Mouse (Mus musculus) embryonic fibroblast, embryonic 13.5 days (primary cell): ENCODE results near the gene Pglyrp2. TPM values are rescaled to one million over a fixed set of nuclear protein-coding genes. Genes with fewer than 3 reads are reported as not detected.

ENCODE experiments used
- H3K27ac ChIP-seq: 2 replicates; pipeline ENCODE4 v1.5.1; 2012; ENCODE audit warnings: low read length, control low read depth, inconsistent platforms; ENCODE audit not compliant: insufficient read depth
- H3K4me1 ChIP-seq: 2 replicates; pipeline ENCODE4 v1.6.1; 2011; ENCODE audit warnings: low read length; ENCODE audit not compliant: control insufficient read depth, insufficient read depth
- H3K4me3 ChIP-seq: 2 replicates; pipeline ENCODE4 v1.5.1; 2011; ENCODE audit warnings: mild to moderate bottlenecking, control low read depth, low read length; ENCODE audit not compliant: insufficient read depth
- CTCF ChIP-seq: IDR thresholded peaks from 2 replicates; pipeline ENCODE4 v1.5.1; 2011; ENCODE audit warnings: mild to moderate bottlenecking, control low read depth, low read length, moderate library complexity, borderline replicate concordance; ENCODE audit not compliant: insufficient read depth
- POLR2A ChIP-seq: IDR thresholded peaks from 2 replicates; pipeline ENCODE4 v1.6.1; 2011; ENCODE audit warnings: low read depth, mild to moderate bottlenecking, control low read depth, low read length, moderate library complexity
- polyA plus RNA-seq: library from polyadenylated mRNA; stranded (reverse); fragments of >200 nt; gene quantifications from 2 replicates; pipeline ENCODE4 v1.2.4, GENCODE M21; 2011; ENCODE audit warnings: low read depth; ENCODE audit not compliant: missing spikeins, insufficient read length

Gene Pglyrp2
- polyA plus RNA-seq, 1 experiment: not detected

- Histone ChIP-seq H3K4me1 (no peaks in the 10 kb centered on the region), H3K27ac (no peak within 1 kb of the TSS), H3K4me3 (no peak within 1 kb of the TSS)
- no peak for TF ChIP-seq CTCF
- TF ChIP-seq POLR2A: no peak
Observed at GRCm38 (mm10) chr17:32403417-32403816, 20.6 kb downstream of the Pglyrp2 start, which contains the start of gene Rasal3. Gene Rasal3 (minus strand): TSS chr17:32403583.

- Histone ChIP-seq H3K4me1 (no peaks in the 10 kb centered on the region), H3K27ac (no peak overlapping the region), H3K4me3 (no peak overlapping the region)
- TF ChIP-seq POLR2A (no peak), CTCF (no peak)
Observed at GRCm38 (mm10) chr17:32402779-32403157, 21.2 kb downstream of the Pglyrp2 start.

- no peaks in the 10 kb centered on the region for H3K4me1 ChIP-seq
- H3K4me3 ChIP-seq: no peak overlapping the region
- no peak for TF ChIP-seq CTCF
- no peak for TF ChIP-seq POLR2A
- H3K27ac ChIP-seq: no peak overlapping the region
Observed at GRCm38 (mm10) chr17:32402011-32402778, 21.8 kb downstream of the Pglyrp2 start.

- Histone ChIP-seq H3K4me1 (no peaks in the 10 kb centered on the region), H3K27ac (no peak overlapping the region), H3K4me3 (no peak overlapping the region)
- no peak for TF ChIP-seq CTCF
- TF ChIP-seq POLR2A: no peak
Observed at GRCm38 (mm10) chr17:32396266-32396665, 27.7 kb downstream of the Pglyrp2 start.

GRCm38 (mm10) chr17:32393944-32394343, 30.0 kb downstream of the Pglyrp2 start:
- Histone ChIP-seq H3K4me1 (no peaks in the 10 kb centered on the region), H3K27ac (no peak overlapping the region)

GRCm38 (mm10) chr17:32389101-32389659, 34.8 kb downstream of the Pglyrp2 start, which contains the start of gene Wiz:
Gene Wiz (minus strand): TSS chr17:32389439.
- TF ChIP-seq CTCF (no peak), POLR2A (peak; percentile 67)
- Histone ChIP-seq H3K4me1 (no peaks in the 10 kb centered on the region), H3K4me3 (peak within 1 kb of the TSS; percentile 64), H3K27ac (no peak within 1 kb of the TSS)

More at GRCm38 (mm10) chr17:32393944-32394343, 30.0 kb downstream of the Pglyrp2 start:
- no peak overlapping the region for H3K4me3 ChIP-seq
- TF ChIP-seq POLR2A (no peak), CTCF (no peak)

GRCm38 (mm10) chr17:32388370-32389100, 35.4 kb downstream of the Pglyrp2 start:
- no peaks in the 10 kb centered on the region for H3K4me1 ChIP-seq
- peak overlapping the region; percentile 64 for H3K4me3 ChIP-seq
- TF ChIP-seq POLR2A (no peak), CTCF (no peak)
- H3K27ac ChIP-seq: no peak overlapping the region

- Histone ChIP-seq H3K4me3 (peak overlapping the region; percentile 64), H3K4me1 (no peaks in the 10 kb centered on the region), H3K27ac (no peak overlapping the region)
- TF ChIP-seq CTCF (no peak), POLR2A (no peak)
Observed at GRCm38 (mm10) chr17:32387986-32388369, 36.0 kb downstream of the Pglyrp2 start.

- Histone ChIP-seq H3K4me3 (no peak overlapping the region), H3K4me1 (no peaks in the 10 kb centered on the region), H3K27ac (no peak overlapping the region)
- TF ChIP-seq POLR2A (no peak), CTCF (peak; percentile 52; the same call in 1 of the 2 replicates)
Observed at GRCm38 (mm10) chr17:32386659-32387432, 37.1 kb downstream of the Pglyrp2 start.
